Mouse (Mus musculus): Measurements from ENCODE around the gene Rnf34. TPM values are rescaled to one million over a fixed set of nuclear protein-coding genes. Genes with fewer than 3 reads are reported as not detected.

The Rnf34 gene
- polyA plus RNA-seq, 1 experiment from 2014 or later: 58.0 TPM

DNA sequence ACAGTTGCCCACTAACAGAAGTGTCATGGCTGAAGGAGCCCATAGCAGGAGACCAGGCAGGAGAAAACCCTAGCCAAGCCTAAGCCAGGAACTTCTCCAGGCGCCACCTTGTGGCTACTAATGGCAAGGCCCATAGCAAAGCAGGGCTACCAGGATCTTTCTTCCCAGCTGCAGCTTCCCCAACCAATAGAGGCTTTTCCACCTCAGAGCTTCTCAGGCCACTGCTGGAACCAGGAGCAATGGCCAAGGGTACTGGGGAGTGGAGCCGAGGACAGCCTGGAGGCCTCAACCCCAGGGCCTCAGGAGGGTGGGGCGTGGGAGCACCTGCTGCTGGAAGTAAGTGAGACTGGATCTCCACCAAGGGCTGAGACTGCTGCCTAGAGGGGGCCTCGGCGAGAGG lies 31.5 kb downstream of the Rnf34 start:
- H3K27me3 ChIP-seq (replicated peaks; ENCODE audit: control insufficient read depth, insufficient read depth, low read length): no peaks in the 10 kb centered on the region
- H3K9me3 ChIP-seq (ENCODE audit: control insufficient read depth, low read length): no peaks in the 10 kb centered on the region
- H3K4me2 ChIP-seq (ENCODE audit: low read length): no peak overlapping the region
- no peak overlapping the region for H3K9ac ChIP-seq (replicated peaks; ENCODE audit: low read depth, low read length)
- H3K27ac ChIP-seq (ENCODE audit: low read length): no peak overlapping the region
- H3K36me3 ChIP-seq (ENCODE audit: control insufficient read depth, insufficient read depth): peaks cover 26% of the 10 kb centered on the region
- ATAC-seq: peak; percentile 61; the same call in 1 of the 2 replicates
- WGBS: 60% methylated on average over 5 of the region's 5 CpGs
- no peak overlapping the region for H3K4me3 ChIP-seq (replicated peaks; ENCODE audit: low read length)
- H3K4me1 ChIP-seq (replicated peaks; ENCODE audit: control insufficient read depth, insufficient read depth, low read length): peaks cover 9% of the 10 kb centered on the region

DNA sequence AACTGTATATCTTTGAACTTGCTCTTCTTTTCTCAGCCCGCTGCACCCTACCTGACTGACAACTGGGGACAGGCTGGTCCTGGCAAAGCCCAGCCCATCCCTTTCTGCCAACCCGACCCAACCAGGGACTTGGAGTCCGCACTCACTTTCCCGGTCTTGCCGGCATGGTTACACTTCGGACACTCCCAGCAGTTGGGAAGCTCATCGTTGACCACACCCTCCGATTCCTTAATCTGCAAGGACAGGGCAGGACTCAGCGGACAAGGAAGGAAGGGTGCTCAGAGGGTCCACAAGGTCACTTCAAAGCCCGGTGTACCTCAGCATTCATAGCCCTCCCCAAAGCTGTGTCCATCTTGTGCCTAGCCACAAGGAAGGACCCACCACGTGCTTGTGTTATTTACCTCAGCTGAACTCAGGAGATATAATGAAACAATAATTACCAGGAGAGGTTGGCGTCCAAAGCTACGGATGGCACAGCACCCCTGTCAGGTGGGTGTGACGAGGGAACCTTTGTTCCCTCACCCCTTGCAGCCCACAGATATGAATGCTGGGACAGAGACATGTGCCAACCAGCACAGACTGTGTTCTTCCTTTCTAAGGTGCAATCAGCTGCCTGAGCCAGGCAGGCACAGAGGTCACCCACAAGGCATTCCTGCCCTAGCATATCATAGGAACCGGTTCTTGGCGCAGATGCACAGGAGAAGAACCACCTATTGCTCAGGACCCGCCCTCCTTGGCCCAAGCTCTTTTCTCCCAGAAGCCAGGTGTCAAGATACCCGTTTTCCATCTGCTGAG lies 32.6 kb downstream of the Rnf34 start:
- WGBS: 93% methylated on average over 18 of the region's 18 CpGs
- ATAC-seq: no peak
- H3K36me3 ChIP-seq (ENCODE audit: control insufficient read depth, insufficient read depth): peaks cover 21% of the 10 kb centered on the region
- H3K4me1 ChIP-seq (replicated peaks; ENCODE audit: control insufficient read depth, insufficient read depth, low read length): peaks cover 12% of the 10 kb centered on the region
- no peak overlapping the region for H3K9ac ChIP-seq (replicated peaks; ENCODE audit: low read depth, low read length)
- no peak overlapping the region for H3K27ac ChIP-seq (ENCODE audit: low read length)
- no peaks in the 10 kb centered on the region for H3K9me3 ChIP-seq (ENCODE audit: control insufficient read depth, low read length)
- H3K4me2 ChIP-seq (ENCODE audit: low read length): no peak overlapping the region
- no peak overlapping the region for H3K4me3 ChIP-seq (replicated peaks; ENCODE audit: low read length)
- no peaks in the 10 kb centered on the region for H3K27me3 ChIP-seq (replicated peaks; ENCODE audit: control insufficient read depth, insufficient read depth, low read length)

DNA sequence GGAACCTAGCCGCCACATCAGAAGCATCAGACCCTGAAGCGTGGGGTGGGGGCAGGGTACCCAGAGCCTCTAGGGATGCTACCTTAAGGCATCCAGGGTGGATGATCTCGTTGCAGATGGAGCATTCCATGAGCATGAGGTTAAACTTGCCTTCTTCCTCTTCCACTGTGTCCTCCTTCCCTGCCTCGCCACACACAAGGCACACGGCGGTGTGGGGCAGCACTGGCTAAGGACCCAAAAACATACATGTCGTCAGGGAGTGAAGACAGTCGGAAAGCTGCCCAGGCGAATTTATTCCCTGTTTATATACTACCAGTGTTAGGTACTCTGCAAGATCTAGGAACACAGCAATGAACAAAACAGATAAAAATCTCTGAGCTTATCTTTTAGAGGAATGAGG lies 33.4 kb downstream of the Rnf34 start:
- H3K27ac ChIP-seq (ENCODE audit: low read length): no peak overlapping the region
- 81% methylated on average over 9 of the region's 9 CpGs for WGBS
- ATAC-seq: no peak
- no peaks in the 10 kb centered on the region for H3K9me3 ChIP-seq (ENCODE audit: control insufficient read depth, low read length)
- peaks cover 16% of the 10 kb centered on the region for H3K36me3 ChIP-seq (ENCODE audit: control insufficient read depth, insufficient read depth)
- peaks cover 18% of the 10 kb centered on the region for H3K4me1 ChIP-seq (replicated peaks; ENCODE audit: control insufficient read depth, insufficient read depth, low read length)
- no peak overlapping the region for H3K4me2 ChIP-seq (ENCODE audit: low read length)
- no peaks in the 10 kb centered on the region for H3K27me3 ChIP-seq (replicated peaks; ENCODE audit: control insufficient read depth, insufficient read depth, low read length)
- no peak overlapping the region for H3K4me3 ChIP-seq (replicated peaks; ENCODE audit: low read length)
- H3K9ac ChIP-seq (replicated peaks; ENCODE audit: low read depth, low read length): no peak overlapping the region

DNA sequence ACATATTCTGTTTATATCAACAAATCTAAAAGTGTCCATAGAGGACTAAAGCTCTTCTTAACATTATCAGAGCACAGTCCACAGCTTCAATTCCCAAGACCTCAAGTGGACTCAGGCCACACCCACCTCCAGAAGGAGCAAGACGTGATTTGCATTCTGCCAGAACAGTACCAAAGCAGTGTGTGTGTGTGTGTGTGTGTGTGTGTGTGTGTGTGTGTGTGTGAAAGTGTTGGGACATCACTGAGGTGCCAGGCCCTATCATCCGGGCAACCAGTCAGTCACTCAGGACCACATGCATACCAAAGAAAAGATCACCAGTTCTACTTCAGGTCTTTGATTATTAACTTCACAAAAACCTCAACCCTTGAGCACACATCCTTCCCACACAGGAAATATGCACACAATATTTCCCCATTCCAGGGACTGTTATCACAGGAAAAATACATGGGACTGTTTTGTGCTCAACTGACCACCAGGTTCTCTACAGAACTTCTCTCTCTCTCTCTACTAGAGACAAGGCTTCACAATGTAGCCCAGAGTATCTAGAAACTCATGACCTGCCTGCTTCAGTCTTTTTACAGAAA lies 33.9 kb downstream of the Rnf34 start:
- WGBS: 52% methylated on average over 2 of the region's 2 CpGs
- H3K9me3 ChIP-seq (ENCODE audit: control insufficient read depth, low read length): no peaks in the 10 kb centered on the region

DNA sequence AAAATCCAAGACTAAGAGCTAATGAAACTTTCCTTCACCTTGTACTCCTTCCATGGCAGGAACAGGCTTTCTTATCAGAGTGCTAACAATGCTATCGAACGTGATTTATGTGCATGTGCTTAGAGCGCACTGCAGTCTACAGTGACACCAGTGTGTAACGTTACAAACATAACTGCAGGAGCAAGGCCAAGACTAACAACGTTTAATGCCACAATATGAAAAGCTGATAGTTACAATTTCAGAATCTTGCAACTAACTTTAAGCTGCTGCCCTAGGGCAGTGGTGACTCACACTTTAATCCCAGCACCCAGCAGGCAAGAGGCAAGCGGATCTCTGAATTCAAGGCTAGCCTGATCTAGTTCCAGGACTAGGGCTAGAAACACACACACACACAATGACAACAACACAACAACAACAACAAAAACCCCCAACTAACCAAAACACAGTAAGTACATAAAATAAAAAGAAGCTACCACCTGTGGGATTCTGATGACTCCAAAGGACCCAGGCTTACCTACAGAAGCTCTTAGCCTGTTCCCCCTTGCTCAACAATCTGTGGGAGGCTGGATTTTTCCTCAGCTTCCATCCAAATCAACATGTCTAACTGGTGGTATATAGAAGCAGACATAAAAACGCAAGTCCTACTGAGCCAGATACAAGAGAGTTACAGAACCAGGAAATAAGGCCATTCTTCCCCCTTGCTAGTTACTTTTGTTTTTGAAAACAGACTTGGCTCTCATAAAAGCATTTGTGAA lies 34.9 kb downstream of the Rnf34 start:
- H3K4me2 ChIP-seq (ENCODE audit: low read length): no peak overlapping the region
- peaks cover 6% of the 10 kb centered on the region for H3K36me3 ChIP-seq (ENCODE audit: control insufficient read depth, insufficient read depth)
- H3K27me3 ChIP-seq (replicated peaks; ENCODE audit: control insufficient read depth, insufficient read depth, low read length): no peaks in the 10 kb centered on the region
- WGBS: 88% methylated on average over 7 of the region's 7 CpGs
- peaks cover 18% of the 10 kb centered on the region for H3K4me1 ChIP-seq (replicated peaks; ENCODE audit: control insufficient read depth, insufficient read depth, low read length)
- ATAC-seq: no peak
- H3K9me3 ChIP-seq (ENCODE audit: control insufficient read depth, low read length): no peaks in the 10 kb centered on the region
- no peak overlapping the region for H3K4me3 ChIP-seq (replicated peaks; ENCODE audit: low read length)
- H3K9ac ChIP-seq (replicated peaks; ENCODE audit: low read depth, low read length): no peak overlapping the region
- H3K27ac ChIP-seq (ENCODE audit: low read length): no peak overlapping the region

More for the DNA sequence above, 33.9 kb downstream of the Rnf34 start:
- Histone ChIP-seq H3K4me3 (replicated peaks; ENCODE audit: low read length) (no peak overlapping the region), H3K27me3 (replicated peaks; ENCODE audit: control insufficient read depth, insufficient read depth, low read length) (no peaks in the 10 kb centered on the region), H3K36me3 (ENCODE audit: control insufficient read depth, insufficient read depth) (peaks cover 13% of the 10 kb centered on the region), H3K4me2 (ENCODE audit: low read length) (no peak overlapping the region), H3K27ac (ENCODE audit: low read length) (no peak overlapping the region), H3K9ac (replicated peaks; ENCODE audit: low read depth, low read length) (no peak overlapping the region), H3K4me1 (replicated peaks; ENCODE audit: control insufficient read depth, insufficient read depth, low read length) (peaks cover 18% of the 10 kb centered on the region)
- no peak for ATAC-seq

DNA sequence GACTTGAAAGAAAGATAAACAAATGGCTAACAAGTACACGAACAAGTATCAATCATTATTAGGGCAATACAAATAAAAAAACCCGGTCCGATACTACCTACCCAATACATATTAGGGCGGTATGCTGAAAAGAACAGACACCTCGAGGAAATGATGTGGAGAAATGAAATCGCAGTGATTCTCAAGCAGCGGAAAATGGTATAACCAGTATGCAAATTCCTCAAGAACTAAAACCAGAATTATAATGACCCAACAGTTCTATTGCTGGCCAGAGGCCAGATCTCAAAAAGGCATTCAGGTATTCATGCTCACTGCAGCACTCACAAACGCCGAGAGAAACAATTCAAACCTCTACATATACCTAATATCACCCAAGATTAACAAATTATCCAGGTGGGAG lies 37.2 kb downstream of the Rnf34 start:
- no peaks in the 10 kb centered on the region for H3K9me3 ChIP-seq (ENCODE audit: control insufficient read depth, low read length)
- no peak overlapping the region for H3K9ac ChIP-seq (replicated peaks; ENCODE audit: low read depth, low read length)
- peaks cover 18% of the 10 kb centered on the region for H3K4me1 ChIP-seq (replicated peaks; ENCODE audit: control insufficient read depth, insufficient read depth, low read length)
- WGBS: 69% methylated on average over 9 of the region's 9 CpGs
- H3K4me3 ChIP-seq (replicated peaks; ENCODE audit: low read length): no peak overlapping the region
- no peak for ATAC-seq
- H3K4me2 ChIP-seq (ENCODE audit: low read length): no peak overlapping the region
- no peaks in the 10 kb centered on the region for H3K36me3 ChIP-seq (ENCODE audit: control insufficient read depth, insufficient read depth)
- H3K27ac ChIP-seq (ENCODE audit: low read length): no peak overlapping the region
- no peaks in the 10 kb centered on the region for H3K27me3 ChIP-seq (replicated peaks; ENCODE audit: control insufficient read depth, insufficient read depth, low read length)

DNA sequence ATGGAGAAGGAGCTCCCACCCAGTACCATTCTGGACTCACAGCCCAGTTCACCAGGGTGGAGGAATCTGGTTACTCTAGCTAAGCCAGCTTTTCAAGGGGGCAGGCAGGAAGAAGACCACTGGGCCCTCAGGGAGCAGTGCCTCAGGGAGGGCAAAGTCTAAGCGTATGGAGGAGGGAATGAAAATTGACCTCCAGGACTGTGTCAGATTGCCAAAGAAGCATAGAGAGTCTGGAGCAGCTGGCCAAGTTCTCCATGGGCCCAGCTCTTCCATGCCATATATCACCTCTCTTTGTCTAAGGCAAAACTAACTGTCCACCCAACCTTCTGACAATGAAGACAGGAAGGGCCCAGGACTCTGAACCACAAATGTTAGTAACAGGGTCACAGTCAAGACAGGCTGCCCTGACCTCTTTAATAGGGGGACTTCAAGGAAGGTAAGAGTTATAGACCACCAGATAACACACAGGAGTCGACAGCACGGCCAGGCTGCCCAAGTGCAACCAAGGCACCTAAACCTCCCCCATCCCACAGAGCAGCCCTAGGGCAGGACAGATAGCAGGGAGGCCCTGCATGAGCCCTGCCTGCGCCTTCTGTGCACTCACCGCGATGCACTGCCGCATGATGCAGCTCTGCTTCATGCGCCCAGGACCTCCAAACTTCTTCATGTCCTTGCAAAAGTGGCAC lies 38.2 kb downstream of the Rnf34 start:
- H3K27ac ChIP-seq (ENCODE audit: low read length): no peak overlapping the region
- H3K9ac ChIP-seq (replicated peaks; ENCODE audit: low read depth, low read length): no peak overlapping the region
- H3K27me3 ChIP-seq (replicated peaks; ENCODE audit: control insufficient read depth, insufficient read depth, low read length): no peaks in the 10 kb centered on the region
- no peaks in the 10 kb centered on the region for H3K9me3 ChIP-seq (ENCODE audit: control insufficient read depth, low read length)
- peaks cover 18% of the 10 kb centered on the region for H3K4me1 ChIP-seq (replicated peaks; ENCODE audit: control insufficient read depth, insufficient read depth, low read length)
- no peak overlapping the region for H3K4me3 ChIP-seq (replicated peaks; ENCODE audit: low read length)
- no peaks in the 10 kb centered on the region for H3K36me3 ChIP-seq (ENCODE audit: control insufficient read depth, insufficient read depth)
- ATAC-seq: no peak
- H3K4me2 ChIP-seq (ENCODE audit: low read length): no peak overlapping the region
- WGBS: 89% methylated on average over 8 of the region's 8 CpGs

DNA sequence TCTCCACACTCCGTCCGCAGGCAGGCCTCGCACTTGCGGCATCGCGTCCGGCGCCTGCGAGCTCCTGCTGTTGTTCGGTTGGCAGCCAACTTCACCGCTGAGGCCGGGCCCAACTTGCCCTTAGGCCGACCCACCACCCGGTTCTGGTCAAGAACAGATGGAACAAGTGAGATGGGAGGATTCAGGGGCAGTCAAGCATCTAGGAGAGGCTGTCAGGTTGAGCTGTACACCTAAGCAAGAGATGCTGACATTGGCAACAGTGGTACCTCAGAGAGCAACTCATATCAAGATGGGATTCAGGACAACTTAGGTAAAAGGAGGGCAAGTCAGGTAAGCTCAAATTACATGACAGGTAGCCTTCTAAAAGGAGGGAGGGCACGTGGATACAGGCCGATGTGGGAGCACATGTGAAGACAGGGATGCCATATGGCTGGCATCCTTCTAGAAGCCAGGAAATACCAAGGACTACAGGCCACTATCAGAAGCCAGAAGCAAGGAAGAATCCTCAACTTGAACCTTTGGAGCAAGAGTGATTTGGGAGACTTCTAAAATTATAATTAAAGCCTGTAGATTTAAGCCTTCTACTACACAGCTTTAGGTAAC lies 38.9 kb downstream of the Rnf34 start:
- no peak overlapping the region for H3K27ac ChIP-seq (ENCODE audit: low read length)
- WGBS: 92% methylated on average over 16 of the region's 16 CpGs
- peaks cover 14% of the 10 kb centered on the region for H3K4me1 ChIP-seq (replicated peaks; ENCODE audit: control insufficient read depth, insufficient read depth, low read length)
- no peak overlapping the region for H3K9ac ChIP-seq (replicated peaks; ENCODE audit: low read depth, low read length)
- no peak overlapping the region for H3K4me2 ChIP-seq (ENCODE audit: low read length)
- no peak overlapping the region for H3K4me3 ChIP-seq (replicated peaks; ENCODE audit: low read length)
- H3K36me3 ChIP-seq (ENCODE audit: control insufficient read depth, insufficient read depth): no peaks in the 10 kb centered on the region
- no peaks in the 10 kb centered on the region for H3K27me3 ChIP-seq (replicated peaks; ENCODE audit: control insufficient read depth, insufficient read depth, low read length)
- ATAC-seq: no peak
- no peaks in the 10 kb centered on the region for H3K9me3 ChIP-seq (ENCODE audit: control insufficient read depth, low read length)

DNA sequence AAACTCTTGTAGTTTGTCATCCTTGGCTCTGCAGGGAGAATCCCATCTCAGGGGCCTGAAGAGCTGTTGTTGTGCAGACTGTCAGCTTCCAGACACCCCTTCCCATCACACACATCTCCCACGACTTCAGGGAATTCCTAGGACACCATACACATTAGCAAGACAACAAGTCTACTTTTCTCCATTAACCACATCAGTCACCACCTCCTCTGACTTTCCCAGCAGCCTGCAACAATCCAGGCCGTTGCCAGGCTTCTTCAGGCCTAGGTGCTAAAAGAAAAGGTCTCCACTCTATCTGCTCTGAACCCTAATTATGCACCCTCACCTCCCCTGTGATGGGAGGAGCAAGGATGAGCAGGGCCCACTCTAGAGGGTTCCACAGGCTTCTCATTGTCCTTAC lies 40.5 kb downstream of the Rnf34 start:
- H3K9me3 ChIP-seq (ENCODE audit: control insufficient read depth, low read length): no peaks in the 10 kb centered on the region
- ATAC-seq: no peak
- H3K36me3 ChIP-seq (ENCODE audit: control insufficient read depth, insufficient read depth): no peaks in the 10 kb centered on the region
- WGBS: 74% methylated on average over 2 of the region's 2 CpGs
- H3K27me3 ChIP-seq (replicated peaks; ENCODE audit: control insufficient read depth, insufficient read depth, low read length): no peaks in the 10 kb centered on the region
- peaks cover 14% of the 10 kb centered on the region for H3K4me1 ChIP-seq (replicated peaks; ENCODE audit: control insufficient read depth, insufficient read depth, low read length)
- H3K4me2 ChIP-seq (ENCODE audit: low read length): no peak overlapping the region
- H3K27ac ChIP-seq (ENCODE audit: low read length): no peak overlapping the region
- H3K9ac ChIP-seq (replicated peaks; ENCODE audit: low read depth, low read length): no peak overlapping the region
- no peak overlapping the region for H3K4me3 ChIP-seq (replicated peaks; ENCODE audit: low read length)
